Mouse (Mus musculus) bone marrow, adult 2 months (tissue): Measurements from ENCODE around the gene Wdr17. TPM values are rescaled to one million over a fixed set of nuclear protein-coding genes. Genes with fewer than 3 reads are reported as not detected.

Experiments
- H3K27ac ChIP-seq: fragments of 200-500 bp; 2 replicates; pipeline ENCODE4 v1.5.1; 2012; ENCODE audit warnings: low read depth, mild to moderate bottlenecking, control low read depth, inconsistent platforms, low read length; ENCODE audit not compliant: control insufficient read depth, poor library complexity, insufficient read depth
- H3K4me1 ChIP-seq: fragments of 200-500 bp; 2 replicates; pipeline ENCODE4 v1.6.1; 2011; ENCODE audit warnings: low read length; ENCODE audit not compliant: control insufficient read depth, insufficient read depth
- H3K4me3 ChIP-seq: fragments of 200-500 bp; replicated peaks from 2 replicates; pipeline ENCODE3; 2011; ENCODE audit warnings: mild to moderate bottlenecking, low read depth, low read length, control low read depth; ENCODE audit not compliant: control insufficient read depth
- CTCF ChIP-seq: fragments of 200-500 bp; IDR thresholded peaks from 2 replicates; pipeline ENCODE4 v1.5.1; 2011; ENCODE audit warnings: low read length, control low read depth; ENCODE audit not compliant: control insufficient read depth, insufficient read depth
- POLR2A ChIP-seq: fragments of 200-500 bp; IDR thresholded peaks from 2 replicates; pipeline ENCODE4 v1.6.1; 2011; ENCODE audit warnings: low read depth, mild to moderate bottlenecking, control low read depth, low read length, borderline replicate concordance; ENCODE audit not compliant: control insufficient read depth
- WGBS: fragments of 180-500 bp; shearing (Covaris S2); methylation state at CpG from one replicate; pipeline ENCODE4 v1.1.7; 2018; 5-methylcytosine and 5-hydroxymethylcytosine counted together
- polyA plus RNA-seq: library from polyadenylated mRNA; stranded (reverse); fragments of >200 nt; gene quantifications from 2 replicates; pipeline ENCODE4 v1.2.4, GENCODE M21; 2011; ENCODE audit warnings: low replicate concordance; ENCODE audit not compliant: missing spikeins, insufficient read depth, insufficient read length

The Wdr17 gene
- polyA plus RNA-seq: 9.5 TPM in 1 of 2 replicates, not detected in the other

DNA sequence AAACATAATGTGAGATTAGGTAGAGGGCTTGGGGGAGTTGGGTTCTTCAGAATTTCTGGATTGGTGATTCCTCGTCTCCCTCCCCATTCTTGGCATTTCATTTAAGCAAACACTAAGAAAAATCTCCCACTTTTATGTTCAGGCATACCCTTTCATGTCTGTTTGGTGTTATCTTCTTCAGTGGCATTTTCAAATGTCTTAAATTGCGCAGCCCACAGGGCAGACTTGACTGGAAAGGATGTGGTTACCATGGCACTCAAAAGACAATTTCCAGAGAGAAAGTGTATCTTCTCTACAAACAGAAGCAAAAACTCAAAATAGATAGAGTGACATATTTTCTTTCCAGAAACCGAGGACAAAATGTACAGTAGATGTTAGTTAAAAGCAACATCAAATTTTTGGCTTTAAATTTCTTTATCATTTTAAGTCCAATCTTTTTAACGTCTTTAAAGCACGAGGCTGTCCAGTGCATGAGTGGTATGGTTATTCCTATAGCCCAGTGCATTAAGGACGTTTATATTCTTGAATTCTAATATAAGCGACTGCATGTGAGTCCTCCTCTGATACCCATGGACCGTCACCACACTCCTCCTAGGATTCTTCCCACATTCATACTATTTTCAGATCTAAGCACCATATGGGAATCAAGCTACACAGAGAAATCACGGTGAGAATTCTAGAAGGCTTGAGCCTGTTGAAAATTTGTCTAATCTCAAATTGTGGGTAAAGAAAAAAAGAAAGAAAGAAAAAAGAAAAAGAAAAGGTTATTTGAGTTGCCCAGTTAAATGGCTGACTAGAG is at the start of gene Wdr17:
TSS of gene Wdr17 (minus strand) at position 198 of the 799 bp plus-strand sequence.
- TF ChIP-seq CTCF (no peak), POLR2A (no peak)
- H3K27ac ChIP-seq: no peak within 1 kb of the TSS
- no peak within 1 kb of the TSS for H3K4me3 ChIP-seq
- 73% methylated on average over 9 of the region's 9 CpGs for WGBS
- H3K4me1 ChIP-seq: no peaks in the 10 kb centered on the region

DNA sequence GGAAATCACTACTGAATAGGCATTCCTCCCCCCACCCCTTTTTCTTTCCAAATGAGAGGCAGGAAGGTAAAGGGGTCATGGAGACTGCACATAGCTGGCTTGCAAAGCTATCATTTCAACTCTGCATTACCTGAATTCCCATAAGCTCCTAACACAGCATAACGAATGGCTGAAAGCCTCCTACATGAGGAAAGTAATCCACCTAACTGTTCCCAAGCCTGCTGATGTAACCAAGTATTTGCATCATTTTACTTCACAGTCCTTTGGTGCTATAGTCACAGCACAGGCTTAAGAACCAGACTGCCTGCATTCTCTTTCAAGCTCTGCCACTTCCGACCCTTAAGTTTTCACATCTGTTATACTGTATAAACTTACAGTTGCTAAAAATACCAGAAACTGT is 45.3 kb upstream of the Wdr17 start:
- TF ChIP-seq CTCF: no peak
- no peak for TF ChIP-seq POLR2A
- Histone ChIP-seq H3K4me1 (no peaks in the 10 kb centered on the region), H3K27ac (no peak overlapping the region), H3K4me3 (no peak overlapping the region)
- 70% methylated on average over 2 of the region's 2 CpGs for WGBS

GRCm38 (mm10) chr8:54924936-54925335 is 38.0 kb upstream of the Wdr17 start:
- no peaks in the 10 kb centered on the region for H3K4me1 ChIP-seq

GRCm38 (mm10) chr8:54922160-54922855 is 35.3 kb upstream of the Wdr17 start:
- Histone ChIP-seq H3K4me3 (no peak overlapping the region), H3K27ac (no peak overlapping the region), H3K4me1 (no peaks in the 10 kb centered on the region)
- TF ChIP-seq CTCF (no peak), POLR2A (no peak)
- WGBS: 62% methylated on average over 2 of the region's 2 CpGs

More at GRCm38 (mm10) chr8:54924936-54925335, 38.0 kb upstream of the Wdr17 start:
- 71% methylated on average over 3 of the region's 3 CpGs for WGBS
- H3K27ac ChIP-seq: no peak overlapping the region
- H3K4me3 ChIP-seq: no peak overlapping the region
- TF ChIP-seq POLR2A (no peak), CTCF (no peak)

GRCm38 (mm10) chr8:54917710-54918109 is 30.7 kb upstream of the Wdr17 start:
- TF ChIP-seq POLR2A: no peak
- TF ChIP-seq CTCF: no peak
- Histone ChIP-seq H3K4me3 (no peak overlapping the region), H3K27ac (no peak overlapping the region), H3K4me1 (no peaks in the 10 kb centered on the region)
- WGBS: 58% methylated on average over 9 of the region's 9 CpGs

- H3K27ac ChIP-seq: no peak overlapping the region
- TF ChIP-seq POLR2A (no peak), CTCF (no peak)
- 81% methylated on average over 2 of the region's 2 CpGs for WGBS
- H3K4me1 ChIP-seq: no peaks in the 10 kb centered on the region
- no peak overlapping the region for H3K4me3 ChIP-seq
These were observed 25.9 kb upstream of the Wdr17 start for GRCm38 (mm10) chr8:54912891-54913290.

DNA sequence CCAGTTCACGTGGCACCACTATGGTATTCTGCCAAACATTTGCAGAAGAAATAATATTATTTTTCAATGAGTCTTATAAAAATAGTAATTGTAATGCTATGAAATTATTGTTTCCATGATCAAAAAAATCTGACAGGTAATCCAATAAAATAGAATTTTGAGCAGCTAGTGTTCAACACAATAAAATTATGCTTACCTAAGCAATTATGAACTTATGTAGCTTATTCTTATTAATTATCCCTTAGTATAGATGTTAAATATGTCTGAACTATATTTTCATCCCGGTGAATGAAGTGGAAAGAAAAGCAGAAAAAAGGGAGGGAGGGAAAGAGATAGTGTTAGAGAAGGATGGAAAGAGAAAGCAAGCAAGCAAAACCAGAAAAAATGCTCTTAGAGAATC is 12.5 kb upstream of the Wdr17 start:
- Histone ChIP-seq H3K4me1 (no peaks in the 10 kb centered on the region), H3K4me3 (no peak overlapping the region), H3K27ac (no peak overlapping the region)
- WGBS: 65% methylated on average over 2 of the region's 2 CpGs
- TF ChIP-seq CTCF: no peak
- TF ChIP-seq POLR2A: no peak

DNA sequence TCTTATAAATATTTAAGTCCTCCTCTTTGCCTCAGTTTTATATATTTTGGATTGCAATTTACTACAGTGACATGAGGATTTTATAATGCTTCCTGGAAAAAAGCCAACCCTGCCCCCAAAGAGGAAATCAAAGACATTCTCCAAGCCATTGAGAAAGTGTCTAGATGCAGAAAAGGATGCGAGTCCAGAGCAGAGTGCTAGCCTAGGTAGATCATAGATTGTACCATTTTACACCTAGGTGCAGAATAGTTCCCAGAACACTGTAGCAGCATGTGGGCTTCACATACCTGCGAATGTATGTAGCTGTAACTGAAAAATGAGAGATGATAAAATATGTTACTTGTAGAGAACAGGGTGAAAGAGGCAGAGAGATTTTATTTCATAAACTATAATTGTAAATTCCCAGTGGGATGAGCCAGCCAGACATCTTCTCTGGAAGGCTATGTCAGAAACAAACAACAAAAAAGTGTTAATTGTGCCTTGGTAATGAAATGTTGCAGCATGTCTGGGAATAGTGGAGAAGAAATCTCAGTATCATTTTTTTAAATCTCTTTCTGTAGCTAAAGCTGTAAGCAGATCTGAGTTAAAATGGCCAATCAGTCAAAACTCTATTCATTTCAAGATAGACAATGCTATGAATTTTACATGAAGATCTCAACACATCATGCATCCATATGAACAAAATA is 7.8 kb upstream of the Wdr17 start:
- no peak overlapping the region for H3K27ac ChIP-seq
- 58% methylated on average over 2 of the region's 2 CpGs for WGBS
- no peaks in the 10 kb centered on the region for H3K4me1 ChIP-seq
- TF ChIP-seq POLR2A: no peak
- TF ChIP-seq CTCF: no peak
- no peak overlapping the region for H3K4me3 ChIP-seq
